Mouse (Mus musculus) neural tube, embryonic 11.5 days (tissue): ENCODE measurements around the gene Dpysl5. TPM values are rescaled to one million over a fixed set of nuclear protein-coding genes. Genes with fewer than 3 reads are reported as not detected.

Experiments used
- ATAC-seq: fragments of 200-750 bp; cut with Nextera tagmentation; 2 replicates; pipeline ENCODE4 v1.8.0; 2017; ENCODE audit warnings: moderate number of reproducible peaks, mild to moderate bottlenecking, moderate TSS enrichment, moderate library complexity; ENCODE audit not compliant: insufficient read depth, low FRiP score, low TSS enrichment
- DNase-seq: peaks from one replicate; pipeline ENCODE4 v3.0.0-alpha.2; 2015; ENCODE audit warnings: low spot score
- H3K27ac ChIP-seq: fragments of 300-500 bp; sonication (generic); 2 replicates; pipeline ENCODE4 v1.5.1; 2014; ENCODE audit warnings: low read depth, mild to moderate bottlenecking, low read length
- H3K27me3 ChIP-seq: fragments of 300-500 bp; sonication (generic); 2 replicates; pipeline ENCODE4 v1.6.1; 2014; ENCODE audit warnings: mild to moderate bottlenecking, low read length, mixed read lengths; ENCODE audit not compliant: control insufficient read depth, insufficient read depth
- H3K36me3 ChIP-seq: fragments of 300-500 bp; sonication (generic); 2 replicates; pipeline ENCODE4 v1.6.1; 2014; ENCODE audit warnings: mild to moderate bottlenecking, low read length, moderate library complexity, mixed read lengths; ENCODE audit not compliant: control insufficient read depth, insufficient read depth
- H3K4me1 ChIP-seq: fragments of 300-500 bp; sonication (generic); 2 replicates; pipeline ENCODE4 v1.6.1; 2014; ENCODE audit warnings: low read length, mixed read lengths; ENCODE audit not compliant: control insufficient read depth, insufficient read depth
- H3K4me2 ChIP-seq: fragments of 300-500 bp; sonication (generic); 2 replicates; pipeline ENCODE4 v1.6.1; 2014; ENCODE audit warnings: low read depth, mild to moderate bottlenecking, moderate library complexity
- H3K4me3 ChIP-seq: fragments of 300-500 bp; sonication (generic); 2 replicates; pipeline ENCODE4 v1.5.1; 2014; ENCODE audit warnings: low read depth, low read length
- H3K9ac ChIP-seq: fragments of 300-500 bp; sonication (generic); 2 replicates; pipeline ENCODE4 v1.6.1; 2014; ENCODE audit warnings: mild to moderate bottlenecking, low read length
- H3K9me3 ChIP-seq: fragments of 300-500 bp; sonication (generic); 2 replicates; pipeline ENCODE4 v1.6.1; 2016; ENCODE audit warnings: low read length; ENCODE audit not compliant: control insufficient read depth
- WGBS: fragments of 180-500 bp; shearing (Covaris S2); extraction: QIAGEN DNeasy Blood & Tissue Kit; methylation state at CpG from one replicate; pipeline ENCODE4 v1.1.7; 2014; 5-methylcytosine and 5-hydroxymethylcytosine counted together
- polyA plus RNA-seq: library from polyadenylated mRNA; unstranded; fragments of >200 nt; fragmentation: Nextera tagmentation; extraction: Ambion mirVana; gene quantifications from 2 replicates; pipeline ENCODE4 v1.2.1, GENCODE M21; 2014

The Dpysl5 gene
- polyA plus RNA-seq, 1 experiment from 2014 or later = 104 TPM

- ATAC-seq = no peak
- no peak for DNase-seq
- Histone ChIP-seq H3K27ac (no peak overlapping the region), H3K4me1 (peaks cover 14% of the 10 kb centered on the region), H3K9me3 (no peaks in the 10 kb centered on the region), H3K27me3 (no peaks in the 10 kb centered on the region), H3K4me3 (no peak overlapping the region), H3K9ac (no peak overlapping the region), H3K36me3 (no peaks in the 10 kb centered on the region), H3K4me2 (no peak overlapping the region)
- WGBS = 79% methylated on average over 12 of the region's 12 CpGs
Measured at GRCm38 (mm10) chr5:30765596-30766370, 54.4 kb downstream of the Dpysl5 start.

- WGBS = 81% methylated on average over 4 of the region's 4 CpGs
- H3K4me2 ChIP-seq = no peak overlapping the region
- ATAC-seq (no peak), DNase-seq (no peak)
- no peak overlapping the region for H3K4me3 ChIP-seq
- H3K9me3 ChIP-seq = no peaks in the 10 kb centered on the region
- H3K27me3 ChIP-seq = no peaks in the 10 kb centered on the region
- no peak overlapping the region for H3K9ac ChIP-seq
- no peak overlapping the region for H3K27ac ChIP-seq
- peaks cover 6% of the 10 kb centered on the region for H3K4me1 ChIP-seq
- H3K36me3 ChIP-seq = no peaks in the 10 kb centered on the region
Measured at GRCm38 (mm10) chr5:30768082-30768481, 56.7 kb downstream of the Dpysl5 start.

- no peaks in the 10 kb centered on the region for H3K27me3 ChIP-seq
- no peaks in the 10 kb centered on the region for H3K9me3 ChIP-seq
- no peak overlapping the region for H3K9ac ChIP-seq
- ATAC-seq = no peak; the same call in 1 of the 2 replicates
- H3K27ac ChIP-seq = no peak overlapping the region
- no peaks in the 10 kb centered on the region for H3K36me3 ChIP-seq
- WGBS = 37% methylated on average over 9 of the region's 9 CpGs
- no peak for DNase-seq
- H3K4me3 ChIP-seq = no peak overlapping the region
- H3K4me1 ChIP-seq = peaks cover 4% of the 10 kb centered on the region; the same call in 1 of the 2 replicates
- no peak overlapping the region for H3K4me2 ChIP-seq
Measured at GRCm38 (mm10) chr5:30768598-30768997, 57.2 kb downstream of the Dpysl5 start.

GRCm38 (mm10) chr5:30769075-30769474 is 57.7 kb downstream of the Dpysl5 start:
- Histone ChIP-seq H3K36me3 (no peaks in the 10 kb centered on the region), H3K4me1 (peaks cover 4% of the 10 kb centered on the region; the same call in 1 of the 2 replicates), H3K9me3 (no peaks in the 10 kb centered on the region), H3K27me3 (no peaks in the 10 kb centered on the region), H3K27ac (no peak overlapping the region), H3K9ac (no peak overlapping the region), H3K4me3 (no peak overlapping the region), H3K4me2 (no peak overlapping the region)
- no peak for ATAC-seq
- 86% methylated on average over 9 of the region's 9 CpGs for WGBS
- DNase-seq = no peak

GRCm38 (mm10) chr5:30774601-30775371 is 63.4 kb downstream of the Dpysl5 start:
- H3K4me2 ChIP-seq = peak overlapping the region; percentile 49
- H3K9me3 ChIP-seq = no peaks in the 10 kb centered on the region
- peak; percentile 89 for DNase-seq
- WGBS = 9% methylated on average over 20 of the region's 20 CpGs
- H3K36me3 ChIP-seq = no peaks in the 10 kb centered on the region
- peaks cover 10% of the 10 kb centered on the region for H3K4me1 ChIP-seq
- peak overlapping the region; percentile 15; the same call in 1 of the 2 replicates for H3K4me3 ChIP-seq
- H3K9ac ChIP-seq = peak overlapping the region; percentile 32; the same call in 1 of the 2 replicates
- peak overlapping the region; percentile 69 for H3K27ac ChIP-seq
- no peaks in the 10 kb centered on the region for H3K27me3 ChIP-seq
- ATAC-seq = peak; percentile 84

- ATAC-seq (no peak), DNase-seq (no peak)
- WGBS = 90% methylated on average over 9 of the region's 9 CpGs
- Histone ChIP-seq H3K4me1 (no peaks in the 10 kb centered on the region), H3K4me3 (no peak overlapping the region), H3K9ac (no peak overlapping the region), H3K27ac (no peak overlapping the region), H3K9me3 (no peaks in the 10 kb centered on the region), H3K4me2 (no peak overlapping the region), H3K36me3 (peaks cover 3% of the 10 kb centered on the region), H3K27me3 (no peaks in the 10 kb centered on the region)
Measured at GRCm38 (mm10) chr5:30780699-30781098, 69.3 kb downstream of the Dpysl5 start.

- no peaks in the 10 kb centered on the region for H3K9me3 ChIP-seq
- no peak overlapping the region for H3K4me3 ChIP-seq
- no peaks in the 10 kb centered on the region for H3K4me1 ChIP-seq
- ATAC-seq (no peak), DNase-seq (no peak)
- no peak overlapping the region for H3K4me2 ChIP-seq
- peaks cover 3% of the 10 kb centered on the region for H3K36me3 ChIP-seq
- H3K9ac ChIP-seq = no peak overlapping the region
- no peaks in the 10 kb centered on the region for H3K27me3 ChIP-seq
- 72% methylated on average over 3 of the region's 3 CpGs for WGBS
- no peak overlapping the region for H3K27ac ChIP-seq
Measured at GRCm38 (mm10) chr5:30781147-30781546, 69.8 kb downstream of the Dpysl5 start.

- no peak overlapping the region for H3K9ac ChIP-seq
- WGBS = 90% methylated on average over 5 of the region's 5 CpGs
- no peak overlapping the region for H3K4me3 ChIP-seq
- no peak overlapping the region for H3K4me2 ChIP-seq
- DNase-seq (no peak), ATAC-seq (no peak)
- H3K36me3 ChIP-seq = peaks cover 3% of the 10 kb centered on the region; the same call in 1 of the 2 replicates
- H3K27ac ChIP-seq = no peak overlapping the region
- no peaks in the 10 kb centered on the region for H3K9me3 ChIP-seq
- H3K27me3 ChIP-seq = no peaks in the 10 kb centered on the region
- no peaks in the 10 kb centered on the region for H3K4me1 ChIP-seq
Measured at GRCm38 (mm10) chr5:30787381-30787780, 76.0 kb downstream of the Dpysl5 start.
